Mouse (Mus musculus) thymus, adult 2 months (tissue): ENCODE measurements at regions not wholly inside any gene's neighbourhood (a gene's known extent, or its start where the extent isn't known, plus 50 kb on each side); places are given as distances from the start of the nearest gene placed in this dataset.

Experiments used
- CTCF ChIP-seq: fragments of 200-500 bp; IDR thresholded peaks from 2 replicates; pipeline ENCODE4 v1.5.1; 2012; ENCODE audit warnings: mild to moderate bottlenecking, control low read depth, low read length, moderate library complexity, borderline replicate concordance; ENCODE audit not compliant: control insufficient read depth, poor library complexity, insufficient read depth; ENCODE audit errors: extremely low read depth
- POLR2A ChIP-seq: fragments of 200-500 bp; IDR thresholded peaks from 2 replicates; pipeline ENCODE4 v1.6.1; 2012; ENCODE audit warnings: mild to moderate bottlenecking, low read length, control low read depth, moderate library complexity; ENCODE audit not compliant: control insufficient read depth, poor library complexity, insufficient read depth; ENCODE audit errors: extremely low read depth

DNA sequence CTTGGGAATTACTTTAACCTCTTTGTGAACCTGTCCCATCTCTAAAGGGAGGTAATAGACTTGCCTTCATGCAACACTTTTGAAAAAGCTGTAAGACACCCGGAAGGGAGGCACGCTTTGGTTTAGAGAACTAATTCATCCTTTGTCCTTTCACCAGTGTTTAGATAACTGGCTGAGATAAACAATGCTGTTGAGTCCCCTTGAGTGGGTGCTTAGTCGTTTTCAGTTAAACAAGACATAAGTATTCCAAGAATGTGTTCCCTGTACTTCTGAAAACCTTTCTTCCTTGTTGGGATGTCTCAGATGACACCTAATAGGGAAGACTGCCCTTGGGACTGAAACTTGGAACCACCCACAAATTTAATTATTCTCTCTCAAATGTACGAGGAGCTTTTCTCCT, 164.7 kb downstream of the Gm19410 start:
- TF ChIP-seq CTCF (no peak), POLR2A (no peak)
